Mouse (Mus musculus): ENCODE results near the gene Mon1a.

The Mon1a gene

DNA sequence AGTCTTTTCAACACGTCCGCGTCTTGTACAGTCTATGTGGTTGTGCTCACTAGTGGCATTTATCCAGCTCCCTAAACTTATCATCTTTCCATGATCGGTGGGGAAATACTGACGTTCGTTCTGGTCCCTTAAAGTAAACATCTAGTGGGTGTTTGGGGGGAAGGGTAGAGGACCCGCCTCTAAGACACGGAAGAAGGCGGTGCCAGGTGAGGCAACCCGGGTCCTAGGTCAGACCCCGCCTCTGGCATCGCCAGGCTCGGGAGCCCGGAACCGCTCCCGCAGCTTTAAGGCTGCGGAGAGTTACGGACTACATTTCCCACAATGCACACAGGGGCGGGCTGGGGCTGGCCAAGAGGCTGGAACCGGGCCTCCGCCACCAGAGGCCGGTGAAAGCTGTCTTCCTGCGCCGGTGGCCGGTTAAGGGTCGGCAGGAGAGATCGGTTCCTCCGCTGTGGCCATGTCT lies at the start of gene Mon1a:
Mon1a (plus strand) TSS at position 348 of the 463 bp plus-strand sequence.
- DNase-seq (ENCODE audit: low read depth in 1 of 2, low spot score in 2 of 2) = peak; percentile 34 to 55

DNA sequence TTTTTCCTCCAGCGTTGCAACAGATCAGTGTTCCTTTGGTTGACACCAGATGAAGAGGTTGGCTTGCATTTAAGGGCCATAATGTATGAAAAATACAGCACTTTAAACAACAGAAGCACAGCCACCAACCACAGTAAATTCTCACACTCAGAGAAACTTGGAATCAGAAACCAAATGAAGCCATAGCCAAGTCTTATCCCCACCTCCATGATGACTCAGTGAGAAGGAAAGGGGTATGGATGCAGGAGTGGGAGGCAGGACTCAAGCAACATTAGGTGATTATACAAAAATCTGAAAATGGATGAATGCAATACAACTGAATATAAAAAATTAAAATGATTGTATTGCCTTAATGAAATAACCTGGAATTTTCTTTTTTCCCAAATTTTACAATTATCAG lies 49.1 kb upstream of the Mon1a start:
- DNase-seq (ENCODE audit: low read depth in 1 of 2, low spot score in 2 of 2) = no peak

DNA sequence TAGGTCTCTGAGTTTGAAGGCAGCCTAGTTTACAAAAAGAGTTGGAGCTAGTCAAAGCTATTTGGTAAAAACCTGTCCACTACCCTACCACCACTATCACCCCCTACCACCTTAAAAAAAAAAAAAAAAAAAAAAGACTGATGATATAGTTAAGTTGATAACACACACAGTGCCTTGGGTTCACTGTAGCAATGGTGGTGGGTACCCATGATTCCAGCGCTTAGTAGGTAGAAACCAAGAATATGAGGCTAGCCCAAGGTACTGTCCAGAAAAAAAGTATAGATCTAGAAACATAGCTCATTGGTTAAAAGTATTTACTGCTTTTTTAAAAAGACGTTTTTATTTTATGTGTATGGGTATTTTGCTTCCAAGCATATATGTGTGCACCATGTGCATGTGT lies 45.2 kb upstream of the Mon1a start:
- DNase-seq (ENCODE audit: low read depth in 1 of 2, low spot score in 2 of 2) = no peak

DNA sequence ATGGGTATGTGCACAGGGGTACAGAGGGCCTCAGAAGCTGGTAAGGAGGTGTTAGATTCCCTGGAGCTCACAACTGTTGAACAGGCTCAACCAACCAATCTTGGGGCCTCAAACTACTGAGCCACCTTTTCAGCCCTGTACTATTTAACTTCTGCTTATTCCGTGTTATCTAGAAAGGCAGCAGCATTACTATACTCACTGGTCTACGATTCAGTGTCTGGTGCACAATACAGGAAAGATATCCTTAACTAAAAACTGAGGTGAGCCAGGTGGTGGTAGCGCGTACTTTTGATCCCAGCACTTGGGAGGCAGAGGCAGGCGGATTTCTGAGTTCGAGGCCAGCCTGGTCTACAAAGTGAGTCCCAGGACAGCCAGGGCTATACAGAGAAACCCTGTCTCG lies 39.0 kb upstream of the Mon1a start:
- DNase-seq (ENCODE audit: low read depth in 1 of 2, low spot score in 2 of 2) = no peak

- no peak for DNase-seq (ENCODE audit: low read depth in 1 of 2, low spot score in 2 of 2)
Observed at GRCm38 (mm10) chr9:107858343-107858742, 29.6 kb upstream of the Mon1a start.

GRCm38 (mm10) chr9:107864493-107864892 lies 23.5 kb upstream of the Mon1a start:
- no peak for DNase-seq (ENCODE audit: low read depth in 1 of 2, low spot score in 2 of 2)

DNA sequence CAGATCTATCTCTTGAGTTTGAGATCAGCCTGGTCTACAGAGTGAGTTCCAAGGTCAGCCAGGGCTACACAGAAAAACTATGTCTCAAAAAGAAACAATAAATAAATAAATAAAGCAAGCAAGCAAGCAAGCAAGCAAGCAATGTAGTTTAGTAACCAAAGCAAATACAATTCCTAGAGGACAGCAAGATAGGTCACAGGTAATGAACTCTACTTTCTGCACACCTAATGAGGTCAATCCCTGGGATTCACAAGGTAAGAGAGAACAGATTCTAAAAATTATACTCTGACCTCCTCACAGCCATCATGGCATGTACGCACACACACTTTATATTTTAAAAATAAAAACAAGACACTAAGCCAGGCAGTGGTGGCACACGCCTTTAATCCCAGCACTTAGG lies 21.9 kb upstream of the Mon1a start:
- DNase-seq (ENCODE audit: low read depth in 1 of 2, low spot score in 2 of 2) = no peak

DNA sequence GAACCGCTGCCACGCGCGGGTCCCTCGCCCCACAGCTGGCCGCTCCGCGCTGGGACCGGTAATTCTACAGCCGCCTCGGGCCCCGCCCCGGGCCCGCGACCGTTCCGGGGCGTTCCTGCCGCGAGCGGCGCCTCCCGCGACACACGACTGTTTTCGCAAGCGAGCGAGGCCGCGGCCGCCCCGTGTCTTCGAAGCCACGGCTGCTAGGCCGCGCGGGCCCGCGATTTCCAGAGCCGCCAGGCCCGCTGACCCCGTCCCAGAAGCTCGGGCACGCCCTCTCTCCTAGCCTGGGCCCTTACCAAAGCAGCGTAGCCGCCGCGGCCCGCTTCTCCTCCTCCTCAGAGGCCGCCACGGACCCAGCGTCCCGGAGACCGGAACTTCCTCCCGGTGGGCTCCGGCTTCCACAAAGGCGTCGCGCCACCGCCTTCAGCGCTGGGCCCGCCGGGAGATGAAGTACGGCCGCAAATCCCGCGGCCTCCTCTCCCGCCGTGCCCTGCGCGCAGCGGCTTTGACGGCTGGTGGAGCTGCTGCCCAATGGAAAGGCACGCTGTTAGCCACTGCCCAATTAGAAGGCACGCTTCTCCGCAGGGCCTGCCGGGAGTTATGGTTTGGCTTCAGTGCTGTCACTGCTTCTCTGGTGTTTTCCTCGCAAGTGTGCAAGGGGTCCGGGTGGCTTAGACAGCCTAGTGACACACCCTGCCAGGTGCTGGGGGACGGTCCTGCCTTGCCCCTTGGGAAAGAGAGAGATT lies 15.4 kb upstream of the Mon1a start:
- peak; percentile 83 to 87 for DNase-seq (ENCODE audit: low read depth in 1 of 2, low spot score in 2 of 2)

- no peak for DNase-seq (ENCODE audit: low read depth in 1 of 2, low spot score in 2 of 2)
Observed at GRCm38 (mm10) chr9:107873137-107873536, 14.8 kb upstream of the Mon1a start, which contains the start of gene Rbm6. Rbm6 (minus strand) TSS chr9:107873237.

DNA sequence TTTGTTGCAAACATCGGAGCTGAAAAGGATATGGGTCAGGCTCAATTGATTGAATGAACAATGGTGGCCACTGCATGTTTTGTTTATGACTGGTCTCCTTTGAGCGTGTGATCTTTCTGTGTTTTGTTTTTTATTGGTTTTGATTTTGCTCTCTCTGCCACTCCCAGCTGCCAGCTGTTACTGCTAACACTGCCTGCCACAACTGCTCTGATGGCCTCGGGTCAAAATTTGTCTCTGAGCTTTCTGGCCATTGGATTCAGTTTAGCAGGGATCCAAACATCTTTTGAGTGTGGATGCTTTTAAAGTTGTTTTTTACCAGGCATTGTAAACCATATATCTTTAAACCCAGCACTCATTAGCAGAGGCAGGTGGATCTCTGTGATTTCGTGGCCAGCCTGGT lies 7.5 kb upstream of the Mon1a start:
- no peak for DNase-seq (ENCODE audit: low read depth in 1 of 2, low spot score in 2 of 2)

GRCm38 (mm10) chr9:107888267-107888850 lies 408 bp downstream of the Mon1a start:
- DNase-seq (ENCODE audit: low read depth in 1 of 2, low spot score in 2 of 2) = no peak

DNA sequence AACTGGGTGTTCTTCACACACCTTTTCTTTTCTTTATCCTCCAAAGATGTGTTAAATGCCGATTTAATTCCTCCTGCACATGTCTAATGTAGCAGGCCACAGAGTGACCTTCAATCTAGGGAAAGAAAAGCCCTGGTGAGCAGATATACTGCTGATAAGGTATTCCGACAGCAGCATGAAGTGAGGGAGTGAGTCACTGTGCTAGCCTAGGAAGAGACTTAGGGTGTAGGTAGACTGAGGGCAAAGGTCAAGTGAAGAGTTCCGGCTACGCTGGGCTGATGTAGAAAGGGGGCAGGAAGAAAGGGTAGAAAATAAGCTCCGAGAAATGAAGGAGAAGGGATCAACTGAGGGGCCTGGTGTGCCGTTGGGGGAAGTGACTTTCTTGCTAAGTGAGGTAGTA lies 2.3 kb downstream of the Mon1a start:
- no peak for DNase-seq (ENCODE audit: low read depth in 1 of 2, low spot score in 2 of 2)

- DNase-seq (ENCODE audit: low read depth in 1 of 2, low spot score in 2 of 2) = no peak
Observed at GRCm38 (mm10) chr9:107891023-107891422, 3.1 kb downstream of the Mon1a start.

- DNase-seq (ENCODE audit: low read depth in 1 of 2, low spot score in 2 of 2) = no peak
Observed at GRCm38 (mm10) chr9:107898563-107898962, 10.6 kb downstream of the Mon1a start.

GRCm38 (mm10) chr9:107899855-107900254 lies 11.9 kb downstream of the Mon1a start:
- no peak for DNase-seq (ENCODE audit: low read depth in 1 of 2, low spot score in 2 of 2)

GRCm38 (mm10) chr9:107900840-107901626 lies 13.1 kb downstream of the Mon1a start:
- DNase-seq (ENCODE audit: low read depth in 1 of 2, low spot score in 2 of 2) = no peak

- no peak for DNase-seq (ENCODE audit: low read depth in 1 of 2, low spot score in 2 of 2)
Observed at GRCm38 (mm10) chr9:107901627-107901914, 13.6 kb downstream of the Mon1a start.

DNA sequence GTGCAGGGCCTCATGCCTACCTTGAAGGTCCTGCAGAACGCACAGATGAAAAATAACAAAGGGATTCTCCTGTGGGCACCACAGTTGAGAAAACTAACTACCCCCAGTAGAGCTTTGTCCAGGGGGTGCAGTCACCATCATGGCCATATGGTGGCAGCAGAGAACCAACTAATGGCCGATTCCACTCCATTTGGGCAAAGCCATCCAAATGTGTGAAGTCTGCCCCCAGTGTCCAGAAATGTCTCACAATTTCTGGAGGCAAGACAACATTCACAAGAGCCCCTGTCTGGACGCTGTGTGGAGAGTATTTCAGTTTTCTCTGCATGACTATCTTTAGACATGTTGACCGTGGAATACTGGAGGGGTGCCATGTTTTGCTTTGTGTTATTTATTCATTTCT lies 16.8 kb downstream of the Mon1a start:
- peak; percentile 64 to 80 for DNase-seq (ENCODE audit: low read depth in 1 of 2, low spot score in 2 of 2)

DNA sequence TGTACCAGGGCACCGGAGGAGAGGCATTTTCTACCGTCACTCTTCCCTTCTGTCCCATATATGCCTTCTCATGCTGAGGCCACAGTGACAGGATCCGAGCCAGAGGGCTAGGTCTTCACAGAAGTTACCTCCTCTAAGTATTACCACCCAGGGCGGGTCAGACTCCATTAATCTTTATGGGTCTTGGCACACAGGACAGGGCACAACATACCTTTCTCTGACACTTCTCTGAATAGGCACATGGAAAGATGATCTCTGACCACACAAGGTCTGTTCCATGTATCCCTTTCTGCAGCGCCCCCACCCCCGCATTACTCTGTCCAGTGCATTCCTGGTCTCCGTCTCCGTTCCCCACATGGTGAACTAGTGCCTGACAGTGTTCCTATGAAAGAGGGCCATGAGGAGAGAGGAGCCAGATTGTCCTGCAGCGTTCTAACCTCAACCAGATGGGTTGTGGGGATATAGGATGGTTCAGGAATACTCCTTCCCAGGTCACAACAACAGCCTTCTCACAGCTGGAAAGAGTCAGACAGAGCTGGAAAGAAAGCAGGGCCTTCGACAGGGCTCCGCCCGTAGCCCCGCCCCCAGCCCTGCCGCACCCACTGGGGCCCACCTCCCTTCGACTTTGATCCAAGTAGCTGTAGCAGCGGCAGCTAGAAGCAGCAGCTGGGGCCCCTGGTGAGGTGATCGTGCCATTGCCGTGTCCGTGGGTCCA lies 18.5 kb downstream of the Mon1a start, which contains the start of gene Mst1r:
Mst1r (plus strand) TSS at position 622 of the 715 bp plus-strand sequence.
- DNase-seq (ENCODE audit: low read depth in 1 of 2, low spot score in 2 of 2) = no peak

DNA sequence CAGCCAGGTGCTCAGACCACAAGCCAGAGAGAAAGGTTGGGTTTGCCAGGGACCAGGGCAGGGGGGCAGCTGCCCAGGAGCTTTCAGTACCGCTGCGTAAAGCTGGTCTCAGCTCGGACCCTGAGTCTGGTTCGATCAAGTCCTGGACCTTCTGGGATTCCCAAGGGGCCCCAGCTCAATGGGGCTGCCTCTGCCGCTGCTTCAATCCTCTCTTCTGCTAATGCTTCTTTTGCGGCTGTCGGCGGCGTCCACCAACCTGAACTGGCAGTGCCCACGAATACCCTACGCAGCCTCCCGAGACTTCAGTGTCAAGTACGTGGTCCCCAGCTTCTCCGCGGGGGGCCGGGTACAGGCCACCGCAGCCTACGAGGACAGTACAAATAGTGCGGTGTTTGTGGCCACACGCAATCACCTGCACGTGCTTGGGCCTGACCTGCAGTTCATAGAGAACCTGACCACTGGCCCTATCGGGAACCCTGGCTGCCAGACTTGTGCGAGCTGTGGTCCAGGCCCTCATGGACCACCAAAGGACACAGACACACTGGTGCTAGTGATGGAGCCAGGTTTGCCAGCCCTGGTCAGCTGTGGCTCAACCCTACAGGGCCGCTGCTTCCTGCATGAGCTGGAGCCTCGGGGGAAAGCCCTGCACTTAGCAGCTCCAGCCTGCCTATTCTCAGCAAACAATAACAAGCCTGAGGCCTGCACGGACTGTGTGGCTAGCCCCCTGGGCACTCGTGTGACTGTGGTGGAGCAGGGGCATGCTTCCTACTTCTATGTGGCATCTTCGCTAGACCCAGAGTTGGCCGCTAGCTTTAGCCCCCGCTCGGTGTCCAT lies 19.2 kb downstream of the Mon1a start:
- DNase-seq (ENCODE audit: low read depth in 1 of 2, low spot score in 2 of 2) = no peak

DNA sequence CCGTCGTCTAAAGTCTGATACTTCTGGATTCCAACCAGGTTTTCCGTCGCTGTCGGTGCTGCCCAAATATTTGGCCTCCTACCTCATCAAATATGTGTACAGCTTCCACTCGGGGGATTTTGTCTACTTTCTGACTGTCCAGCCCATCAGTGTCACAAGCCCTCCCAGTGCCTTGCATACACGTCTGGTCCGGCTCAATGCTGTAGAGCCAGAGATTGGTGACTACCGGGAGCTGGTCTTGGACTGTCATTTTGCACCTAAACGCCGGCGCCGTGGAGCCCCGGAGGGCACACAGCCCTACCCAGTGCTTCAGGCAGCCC lies 19.8 kb downstream of the Mon1a start:
- no peak for DNase-seq (ENCODE audit: low read depth in 1 of 2, low spot score in 2 of 2)

Measured in monocyte, adult 2 months (primary cell).